Mouse (Mus musculus) small intestine, adult 2 months (tissue): ENCODE measurements around the gene Susd3.

Experiments used
- CTCF ChIP-seq: fragments of 200-500 bp; IDR thresholded peaks from 2 replicates; pipeline ENCODE4 v1.5.1; 2012; ENCODE audit warnings: low read depth, mild to moderate bottlenecking, control low read depth, inconsistent platforms, low read length, moderate library complexity, mixed read lengths; ENCODE audit not compliant: insufficient replicate concordance, insufficient read length; ENCODE audit errors: extremely low read depth
- POLR2A ChIP-seq: fragments of 200-500 bp; IDR thresholded peaks from 2 replicates; pipeline ENCODE4 v1.6.1; 2012; ENCODE audit warnings: low read depth, mild to moderate bottlenecking, control low read depth, inconsistent platforms, low read length, moderate library complexity

GRCm38 (mm10) chr13:49180691-49181090 is 67.8 kb downstream of the Susd3 start:
- TF ChIP-seq POLR2A (no peak), CTCF (no peak)
